Mouse (Mus musculus): ENCODE data around the gene Birc2. TPM values are rescaled to one million over a fixed set of nuclear protein-coding genes. Genes with fewer than 3 reads are reported as not detected.

Birc2 gene
- polyA plus RNA-seq, 1 experiment from 2014 or later = 42.8 TPM

Small RNA genes within 50 kb of the gene (microRNA-seq; reads per million reads assigned to microRNA genes)
- gene Mir5618 = 14.9 reads per million, percentile 31 among the genes with 10 or more reads in this experiment

Other genes with a start within 250 kb of the Birc2 start
- not detected in 2 replicates for gene Mmp20, start 208.8 kb downstream of the Birc2 start, polyA plus RNA-seq (2016; fragmentation: Nextera tagmentation; extraction: Ambion mirVana)
- not detected in 2 replicates for gene Mmp7, start 145.0 kb downstream of the Birc2 start, polyA plus RNA-seq (2016; fragmentation: Nextera tagmentation; extraction: Ambion mirVana)
- 94.6 and 99.8 TPM in 2 replicates for gene Tmem123, start 73.0 kb downstream of the Birc2 start, polyA plus RNA-seq (2016; fragmentation: Nextera tagmentation; extraction: Ambion mirVana)
- 3.1 and 3.5 TPM in 2 replicates for gene Birc3, start 36.1 kb upstream of the Birc2 start, polyA plus RNA-seq (2016; fragmentation: Nextera tagmentation; extraction: Ambion mirVana)
- gene Yap1, start 167.5 kb upstream of the Birc2 start, polyA plus RNA-seq (2016; fragmentation: Nextera tagmentation; extraction: Ambion mirVana) = 31.0 and 32.0 TPM in 2 replicates
- gene Cfap300, start 205.8 kb upstream of the Birc2 start, polyA plus RNA-seq (2016; fragmentation: Nextera tagmentation; extraction: Ambion mirVana) = 16.0 and 17.2 TPM in 2 replicates